9 mouse cellular contexts compared by ENCODE assay signal in genomic region chr5:21702009-21702364, GRCm38 (mm10). TPM values are rescaled to one million over a fixed set of nuclear protein-coding genes. Genes with fewer than 3 reads are reported as not detected.
DNase-seq lines count a peak whose midpoint lies in the region; ATAC-seq and TF ChIP-seq lines count a peak whose summit lies in the region.
"Had no signal": no experiment of that assay in that cellular context is flagged by ENCODE, and none has a peak within 500 bp of the region (broad histone marks: within the 10 kb centered on the region; RNA-seq: fewer than 3 reads in every experiment).

No protein-coding gene starts in this region.

- H3K4me3 ChIP-seq in heart, embryonic 11.5 days (ENCODE audit: low read depth, low read length), result peak overlapping the region; percentile 55
- peak overlapping the region; percentile 66 to 87 (median 74) for H3K4me3 ChIP-seq in CH12.LX (replicated peaks in 1 of 3; ENCODE audit: low read depth in 2 of 3, low read length in 2 of 3, poor library complexity in 1 of 3)
- peak overlapping the region; percentile 64 for H3K4me3 ChIP-seq in forebrain, embryonic 14.5 days (ENCODE audit: low read depth, low read length)
- peak overlapping the region; percentile 85 for H3K4me3 ChIP-seq in liver, embryonic 15.5 days (replicated peaks)

- dilution Hi-C loops in CH12.LX (cut with MboI; ENCODE audit: extremely low pct_ligation_motif_present, extremely low pct_unique_long_range_greater_than_20kb, low sequenced_read_pairs), result no loop called here

- H3K27ac ChIP-seq in heart, embryonic 11.5 days (ENCODE audit: low read depth, low read length), result peak overlapping the region; percentile 90
- peak overlapping the region; percentile 93 for H3K27ac ChIP-seq in CH12.LX (ENCODE audit: insufficient read depth, low read depth)
- peak overlapping the region; percentile 97 for H3K27ac ChIP-seq in forebrain, embryonic 14.5 days (ENCODE audit: low read depth, low read length)
- H3K27ac ChIP-seq in liver, embryonic 15.5 days (replicated peaks), result peak overlapping the region; percentile 94

- no peaks in the 10 kb centered on the region; the same call in 1 of the 2 replicates for H3K4me1 ChIP-seq in heart, embryonic 11.5 days (ENCODE audit: control insufficient read depth, insufficient read depth, low read length)
- H3K4me1 ChIP-seq in CH12.LX (ENCODE audit: control insufficient read depth in 1 of 2, insufficient read depth in 2 of 2), result peaks cover 3 to 10% of the 10 kb centered on the region in 2 experiments; a peak in 3 of 4 replicates
- no peaks in the 10 kb centered on the region for H3K4me1 ChIP-seq in forebrain, embryonic 14.5 days (ENCODE audit: control insufficient read depth, insufficient read depth, low read length)
- H3K4me1 ChIP-seq in liver, embryonic 15.5 days (replicated peaks), result peaks cover 30% of the 10 kb centered on the region

- TF ChIP-seq RAD21 in CH12.LX (IDR thresholded peaks at IDR 0.05; ENCODE audit: low read depth, low read length), result no peak

- in situ Hi-C loops in CH12.LX (cut with MboI; ENCODE audit: low pct_ligation_motif_present, low pct_unique_long_range_greater_than_20kb, low sequenced_read_pairs), result no loop called here

- TF ChIP-seq CTCF in CH12.LX (conservative IDR thresholded peaks at IDR 0.05 in 1 of 2, IDR thresholded peaks at IDR 0.05 in 1 of 2; ENCODE audit: low read depth in 2 of 2, low read length in 2 of 2), result no peak

- H3K36me3 ChIP-seq in heart, embryonic 11.5 days (ENCODE audit: control insufficient read depth, insufficient read depth, low read length), result no peaks in the 10 kb centered on the region
- no peaks in the 10 kb centered on the region for H3K36me3 ChIP-seq in CH12.LX (replicated peaks in 1 of 2; ENCODE audit: control insufficient read depth in 1 of 2, insufficient read depth in 1 of 2, low read length in 1 of 2)
- no peaks in the 10 kb centered on the region for H3K36me3 ChIP-seq in forebrain, embryonic 14.5 days (ENCODE audit: control insufficient read depth, insufficient read depth, low read length)
- H3K36me3 ChIP-seq in liver, embryonic 15.5 days (replicated peaks), result no peaks in the 10 kb centered on the region

- no peaks in the 10 kb centered on the region for H3K9me3 ChIP-seq in heart, embryonic 11.5 days (replicated peaks; ENCODE audit: control insufficient read depth, low read length)
- no peaks in the 10 kb centered on the region for H3K9me3 ChIP-seq in CH12.LX (replicated peaks; ENCODE audit: low read length)
- no peaks in the 10 kb centered on the region for H3K9me3 ChIP-seq in forebrain, embryonic 14.5 days (replicated peaks; ENCODE audit: control insufficient read depth, low read length)
- no peaks in the 10 kb centered on the region for H3K9me3 ChIP-seq in liver, embryonic 15.5 days (replicated peaks)

- H3K9ac ChIP-seq in heart, embryonic 11.5 days (ENCODE audit: low read depth, low read length), result peak overlapping the region; percentile 81
- peak overlapping the region; percentile 74 for H3K9ac ChIP-seq in CH12.LX (ENCODE audit: insufficient read depth, low read depth)
- peak overlapping the region; percentile 88 for H3K9ac ChIP-seq in forebrain, embryonic 14.5 days (ENCODE audit: low read length)
- H3K9ac ChIP-seq in liver, embryonic 15.5 days, result peak overlapping the region; percentile 86

- no peak; the same call in 1 of the 2 replicates for ATAC-seq in heart, embryonic 11.5 days (replicated peaks; ENCODE audit: insufficient number of reproducible peaks, low FRiP score, low TSS enrichment)
- no peak for ATAC-seq in forebrain, embryonic 14.5 days
- ATAC-seq in liver, embryonic 15.5 days (ENCODE audit: insufficient read depth), result no peak

- no peak for TF ChIP-seq EP300 in CH12.LX (IDR thresholded peaks at IDR 0.05; ENCODE audit: low read length)

- no peaks in the 10 kb centered on the region for H3K79me2 ChIP-seq in CH12.LX (replicated peaks; ENCODE audit: control insufficient read depth, extremely low read depth, insufficient read depth, poor library complexity, severe bottlenecking)

- H3K4me2 ChIP-seq in heart, embryonic 11.5 days, result peak overlapping the region; percentile 90
- peak overlapping the region; percentile 44; the same call in 1 of the 2 replicates for H3K4me2 ChIP-seq in CH12.LX (ENCODE audit: insufficient read depth, low read depth, poor library complexity, severe bottlenecking)
- peak overlapping the region; percentile 66 for H3K4me2 ChIP-seq in forebrain, embryonic 14.5 days (ENCODE audit: low read length)
- peak overlapping the region; percentile 96 for H3K4me2 ChIP-seq in liver, embryonic 15.5 days

- DNase-seq in heart, postnatal 4 days, result no peak
- DNase-seq in CH12.LX (ENCODE audit: extremely low read depth), result no peak
- no peak for DNase-seq in forebrain, embryonic 14.5 days (ENCODE audit: low spot score)
- no peak for DNase-seq in layer of hippocampus, adult 9-11 months
- no peak for DNase-seq in thymus, postnatal 10 days (ENCODE audit: low spot score in 2 of 2)
- DNase-seq in embryo, embryonic 10.5 days (ENCODE audit: low spot score), result no peak

- 58% methylated on average over 2 of the region's 2 CpGs for WGBS in heart, embryonic 11.5 days (ENCODE audit: insufficient replicate concordance)
- 51% methylated on average over 2 of the region's 2 CpGs for WGBS in forebrain, embryonic 14.5 days
- 48% methylated on average over 2 of the region's 2 CpGs for WGBS in liver, embryonic 15.5 days (ENCODE audit: insufficient replicate concordance)

- TF ChIP-seq POLR2A in CH12.LX (IDR thresholded peaks at IDR 0.05; ENCODE audit: low read depth, low read length), result no peak

- no peaks in the 10 kb centered on the region for H3K27me3 ChIP-seq in heart, embryonic 11.5 days (ENCODE audit: control insufficient read depth, insufficient read depth, low read length)
- H3K27me3 ChIP-seq in CH12.LX (replicated peaks), result no peaks in the 10 kb centered on the region
- no peaks in the 10 kb centered on the region for H3K27me3 ChIP-seq in forebrain, embryonic 14.5 days (replicated peaks; ENCODE audit: control insufficient read depth, insufficient read depth, low read length)
- H3K27me3 ChIP-seq in liver, embryonic 15.5 days, result no peaks in the 10 kb centered on the region

TF ChIP-seq in CH12.LX, 34 proteins besides CTCF, POLR2A, EP300 and RAD21:
- TF ChIP-seq TBP (conservative IDR thresholded peaks at IDR 0.05; ENCODE audit: low read depth, low read length) (no peak), ZC3H11A (IDR thresholded peaks at IDR 0.05; ENCODE audit: low read depth, low read length) (no peak), JUND (conservative IDR thresholded peaks at IDR 0.05; ENCODE audit: low read depth, low read length) (no peak), SMC3 (IDR thresholded peaks at IDR 0.05; ENCODE audit: low read depth, low read length) (no peak), MAFK (IDR thresholded peaks at IDR 0.05; ENCODE audit: insufficient replicate concordance, low read length) (no peak), ZNF384 (IDR thresholded peaks at IDR 0.05; ENCODE audit: low read depth, low read length) (no peak)

RNA-seq across cellular contexts. Expression of gene Napepld, which starts 0.8 kb away (rescaled TPM):
- 4.2 and 5.2 TPM in 2 replicates for polyA plus RNA-seq in heart, embryonic 11.5 days (2014; fragmentation: Nextera tagmentation; extraction: Ambion mirVana)
- total RNA-seq in heart, postnatal 4 days (2021), result 1 to 10 TPM; 6.4 to 7.5 TPM
- 1.3 and 1.7 TPM in 2 replicates for total RNA-seq in CH12.LX (2012; rRNA removed)
- 1.5 and 1.6 TPM in 2 replicates for total RNA-seq in CH12.LX (2014; rRNA removed)
- 1.8 TPM in 2 replicates for polyA plus RNA-seq in CH12.LX (2012; ENCODE audit: insufficient read length, low read depth)
- polyA plus RNA-seq in forebrain, embryonic 14.5 days (2014; fragmentation: Nextera tagmentation; extraction: Ambion mirVana), result 4.5 and 4.6 TPM in 2 replicates
- polyA plus RNA-seq in liver, embryonic 15.5 days (2015; fragmentation: Nextera tagmentation; extraction: Ambion mirVana), result 0.74 and 1.1 TPM in 2 replicates

RNA-seq across cellular contexts. Expression of gene Pmpcb, which starts 35.0 kb away (rescaled TPM):
- 133 and 136 TPM in 2 replicates for polyA plus RNA-seq in heart, embryonic 11.5 days (2014; fragmentation: Nextera tagmentation; extraction: Ambion mirVana)
- 100 to 1,000 TPM; 211 to 228 TPM for total RNA-seq in heart, postnatal 4 days (2021)
- total RNA-seq in CH12.LX (2012; rRNA removed) (113 and 121 TPM in 2 replicates), CH12.LX (2014; rRNA removed) (166 and 184 TPM in 2 replicates)
- 123 and 165 TPM in 2 replicates for polyA plus RNA-seq in CH12.LX (2012; ENCODE audit: insufficient read length, low read depth)
- 104 and 106 TPM in 2 replicates for polyA plus RNA-seq in forebrain, embryonic 14.5 days (2014; fragmentation: Nextera tagmentation; extraction: Ambion mirVana)
- 38.9 and 44.4 TPM in 2 replicates for polyA plus RNA-seq in liver, embryonic 15.5 days (2015; fragmentation: Nextera tagmentation; extraction: Ambion mirVana)

RNA-seq across cellular contexts. Expression of gene Armc10, which starts 56.4 kb away (rescaled TPM):
- 26.1 and 30.3 TPM in 2 replicates for polyA plus RNA-seq in heart, embryonic 11.5 days (2014; fragmentation: Nextera tagmentation; extraction: Ambion mirVana)
- total RNA-seq in heart, postnatal 4 days (2021), result 10 to 100 TPM; 17.6 to 17.7 TPM
- 36.5 and 39.1 TPM in 2 replicates for total RNA-seq in CH12.LX (2012; rRNA removed)
- total RNA-seq in CH12.LX (2014; rRNA removed), result 71.9 and 74.7 TPM in 2 replicates
- polyA plus RNA-seq in CH12.LX (2012; ENCODE audit: insufficient read length, low read depth), result 46.0 and 47.3 TPM in 2 replicates
- polyA plus RNA-seq in forebrain, embryonic 14.5 days (2014; fragmentation: Nextera tagmentation; extraction: Ambion mirVana), result 93.3 and 101 TPM in 2 replicates
- polyA plus RNA-seq in liver, embryonic 15.5 days (2015; fragmentation: Nextera tagmentation; extraction: Ambion mirVana), result 5.7 TPM in 2 replicates

RNA-seq across cellular contexts. Expression of gene Fbxl13, which starts 56.6 kb away (rescaled TPM):
- 0.06 and 0.20 TPM in 2 replicates for polyA plus RNA-seq in heart, embryonic 11.5 days (2014; fragmentation: Nextera tagmentation; extraction: Ambion mirVana)
- under 1 TPM; 0.09 to 0.12 TPM for total RNA-seq in heart, postnatal 4 days (2021)
- 0.29 and 0.30 TPM in 2 replicates for total RNA-seq in CH12.LX (2012; rRNA removed)
- total RNA-seq in CH12.LX (2014; rRNA removed), result 0.19 TPM in 1 of 2 replicates, not detected in the other
- 0.14 TPM in 1 of 2 replicates, not detected in the other for polyA plus RNA-seq in CH12.LX (2012; ENCODE audit: insufficient read length, low read depth)
- 0.10 and 0.18 TPM in 2 replicates for polyA plus RNA-seq in forebrain, embryonic 14.5 days (2014; fragmentation: Nextera tagmentation; extraction: Ambion mirVana)
- 0.08 and 0.16 TPM in 2 replicates for polyA plus RNA-seq in liver, embryonic 15.5 days (2015; fragmentation: Nextera tagmentation; extraction: Ambion mirVana)
- total RNA-seq: neutrophil, adult 5-6 weeks had no signal

Comparison
In these comparisons a context has a peak if more than half of its experiments do, and no peak if none do; other contexts are left out.
1. H3K4me2 ChIP-seq: peak in every context shown above with its lines; median percentile 96 in liver, embryonic 15.5 days; 90 in heart, embryonic 11.5 days; 66 in forebrain, embryonic 14.5 days; 44 in CH12.LX.